Mouse (Mus musculus) hindbrain, embryonic 12.5 days (tissue): ENCODE measurements around the gene Adora1. TPM values are rescaled to one million over a fixed set of nuclear protein-coding genes. Genes with fewer than 3 reads are reported as not detected.

ENCODE experiments used
- ATAC-seq: fragments of 200-750 bp; cut with Nextera tagmentation; 2 replicates; pipeline ENCODE4 v1.8.0; 2017; ENCODE audit warnings: moderate TSS enrichment; ENCODE audit not compliant: low FRiP score
- H3K27ac ChIP-seq: fragments of 300-500 bp; sonication (generic); 2 replicates; pipeline ENCODE4 v1.5.1; 2016; ENCODE audit warnings: mild to moderate bottlenecking
- H3K27me3 ChIP-seq: fragments of 300-500 bp; sonication (generic); 2 replicates; pipeline ENCODE4 v1.6.1; 2016; ENCODE audit warnings: mild to moderate bottlenecking
- H3K36me3 ChIP-seq: fragments of 300-500 bp; sonication (generic); 2 replicates; pipeline ENCODE4 v1.6.1; 2016; ENCODE audit warnings: mild to moderate bottlenecking
- H3K4me1 ChIP-seq: fragments of 300-500 bp; sonication (generic); 2 replicates; pipeline ENCODE4 v1.6.1; 2016
- H3K4me2 ChIP-seq: fragments of 300-500 bp; sonication (generic); replicated peaks from 2 replicates; pipeline ENCODE4 v1.6.1; 2016; ENCODE audit warnings: mild to moderate bottlenecking
- H3K4me3 ChIP-seq: fragments of 300-500 bp; sonication (generic); 2 replicates; pipeline ENCODE4 v1.5.1; 2016; ENCODE audit warnings: mild to moderate bottlenecking
- H3K9ac ChIP-seq: fragments of 300-500 bp; sonication (generic); 2 replicates; pipeline ENCODE4 v1.6.1; 2016; ENCODE audit warnings: mild to moderate bottlenecking, moderate library complexity
- H3K9me3 ChIP-seq: fragments of 300-500 bp; sonication (generic); replicated peaks from 2 replicates; pipeline ENCODE4 v1.6.1; 2016; ENCODE audit warnings: mild to moderate bottlenecking
- WGBS: fragments of 180-500 bp; shearing (Covaris S2); methylation state at CpG from one replicate; pipeline ENCODE4 v1.1.7; 2016; 5-methylcytosine and 5-hydroxymethylcytosine counted together
- polyA plus RNA-seq: library from polyadenylated mRNA; unstranded; fragments of >200 nt; fragmentation: Nextera tagmentation; extraction: Ambion mirVana; gene quantifications from 2 replicates; pipeline ENCODE4 v1.2.1, GENCODE M21; 2016

Adora1 gene
- polyA plus RNA-seq, 1 experiment from 2014 or later, result 2.4 TPM

DNA sequence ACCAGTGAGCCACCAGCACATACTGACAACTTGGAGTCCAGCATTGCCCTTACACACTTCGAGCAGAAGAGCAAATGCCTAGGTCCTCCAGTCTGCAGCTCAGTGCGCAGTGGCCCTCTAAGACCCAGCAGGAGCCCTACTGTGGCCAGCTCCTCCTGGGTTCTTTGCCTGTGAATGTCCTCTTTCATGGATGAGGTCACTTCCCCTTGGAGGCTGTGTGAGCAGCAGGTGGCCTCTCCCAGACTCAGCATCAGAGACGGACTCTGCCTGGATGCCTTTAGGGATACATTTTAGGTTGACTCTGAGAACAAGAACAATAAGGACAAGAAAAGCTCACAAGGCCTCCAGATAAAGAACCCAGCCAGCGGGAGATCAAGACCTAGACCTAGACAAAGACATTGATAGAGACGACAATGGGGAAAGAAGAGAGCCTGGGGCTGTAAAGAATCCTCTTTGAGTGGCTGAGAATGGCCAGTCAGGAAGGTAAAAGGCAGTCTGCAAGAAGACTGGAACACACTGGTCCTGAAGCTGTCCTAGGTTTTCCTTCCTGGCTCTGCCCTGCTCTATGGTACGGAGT lies 25.0 kb downstream of the Adora1 start:
- H3K36me3 ChIP-seq, result no peaks in the 10 kb centered on the region
- ATAC-seq, result no peak
- no peak overlapping the region for H3K4me3 ChIP-seq
- WGBS, result 44% methylated on average over 6 of the region's 6 CpGs
- no peak overlapping the region for H3K27ac ChIP-seq
- no peak overlapping the region for H3K4me2 ChIP-seq
- H3K9ac ChIP-seq, result no peak overlapping the region
- H3K4me1 ChIP-seq, result peaks cover 14% of the 10 kb centered on the region
- peaks cover 4% of the 10 kb centered on the region for H3K27me3 ChIP-seq
- H3K9me3 ChIP-seq, result no peaks in the 10 kb centered on the region

- Histone ChIP-seq H3K4me1 (peaks cover 13% of the 10 kb centered on the region; the same call in 1 of the 2 replicates), H3K4me2 (no peak overlapping the region), H3K4me3 (no peak overlapping the region), H3K36me3 (no peaks in the 10 kb centered on the region), H3K27ac (no peak overlapping the region), H3K9ac (no peak overlapping the region), H3K9me3 (no peaks in the 10 kb centered on the region), H3K27me3 (no peaks in the 10 kb centered on the region; the same call in 1 of the 2 replicates)
- no peak for ATAC-seq
- 61% methylated on average over 5 of the region's 5 CpGs for WGBS
Measured at GRCm38 (mm10) chr1:134206085-134206484, 29.1 kb downstream of the Adora1 start.

GRCm38 (mm10) chr1:134205296-134206018 lies 29.8 kb downstream of the Adora1 start:
- Histone ChIP-seq H3K9me3 (no peaks in the 10 kb centered on the region), H3K27ac (0 out of 2 replicates have a peak overlapping the region, but pooled peaks have one; percentile 19), H3K4me1 (peaks cover 10% of the 10 kb centered on the region; the same call in 1 of the 2 replicates), H3K4me3 (no peak overlapping the region), H3K9ac (no peak overlapping the region), H3K27me3 (no peaks in the 10 kb centered on the region; the same call in 1 of the 2 replicates), H3K4me2 (no peak overlapping the region), H3K36me3 (no peaks in the 10 kb centered on the region)
- no peak for ATAC-seq
- WGBS, result 60% methylated on average over 9 of the region's 9 CpGs

DNA sequence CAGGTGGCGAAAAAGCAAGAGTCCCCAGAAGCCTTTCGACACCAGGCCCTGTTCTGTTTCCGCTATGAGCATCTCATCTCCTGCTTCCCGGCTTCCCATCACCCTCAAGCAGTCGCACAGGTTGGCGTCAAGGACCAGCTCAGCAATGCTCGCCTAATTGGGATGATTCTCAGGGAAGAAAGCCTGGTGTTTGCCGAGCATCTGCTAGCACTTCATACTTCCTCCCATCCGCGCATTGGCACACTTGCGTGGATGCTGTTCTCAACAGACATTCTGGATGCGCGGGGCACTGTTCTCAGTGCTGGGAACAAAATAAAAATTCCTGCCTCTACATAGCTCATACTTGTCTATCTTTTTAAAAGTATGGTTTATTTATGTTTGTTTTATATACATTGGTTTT lies 31.0 kb downstream of the Adora1 start:
- no peak overlapping the region for H3K4me2 ChIP-seq
- H3K4me1 ChIP-seq, result peaks cover 6% of the 10 kb centered on the region; the same call in 1 of the 2 replicates
- WGBS, result 92% methylated on average over 13 of the region's 13 CpGs
- H3K27me3 ChIP-seq, result no peaks in the 10 kb centered on the region; the same call in 1 of the 2 replicates
- ATAC-seq, result no peak
- no peak overlapping the region for H3K27ac ChIP-seq
- H3K4me3 ChIP-seq, result no peak overlapping the region
- no peaks in the 10 kb centered on the region for H3K9me3 ChIP-seq
- no peak overlapping the region for H3K9ac ChIP-seq
- H3K36me3 ChIP-seq, result no peaks in the 10 kb centered on the region

- H3K4me1 ChIP-seq, result peaks cover 6% of the 10 kb centered on the region; the same call in 1 of the 2 replicates
- no peaks in the 10 kb centered on the region for H3K9me3 ChIP-seq
- no peak overlapping the region for H3K4me2 ChIP-seq
- no peak overlapping the region for H3K9ac ChIP-seq
- ATAC-seq, result no peak
- H3K27ac ChIP-seq, result no peak overlapping the region
- no peaks in the 10 kb centered on the region for H3K27me3 ChIP-seq
- WGBS, result 31% methylated on average over 3 of the region's 3 CpGs
- no peaks in the 10 kb centered on the region for H3K36me3 ChIP-seq
- no peak overlapping the region for H3K4me3 ChIP-seq
Measured at GRCm38 (mm10) chr1:134201751-134202420, 33.3 kb downstream of the Adora1 start.

DNA sequence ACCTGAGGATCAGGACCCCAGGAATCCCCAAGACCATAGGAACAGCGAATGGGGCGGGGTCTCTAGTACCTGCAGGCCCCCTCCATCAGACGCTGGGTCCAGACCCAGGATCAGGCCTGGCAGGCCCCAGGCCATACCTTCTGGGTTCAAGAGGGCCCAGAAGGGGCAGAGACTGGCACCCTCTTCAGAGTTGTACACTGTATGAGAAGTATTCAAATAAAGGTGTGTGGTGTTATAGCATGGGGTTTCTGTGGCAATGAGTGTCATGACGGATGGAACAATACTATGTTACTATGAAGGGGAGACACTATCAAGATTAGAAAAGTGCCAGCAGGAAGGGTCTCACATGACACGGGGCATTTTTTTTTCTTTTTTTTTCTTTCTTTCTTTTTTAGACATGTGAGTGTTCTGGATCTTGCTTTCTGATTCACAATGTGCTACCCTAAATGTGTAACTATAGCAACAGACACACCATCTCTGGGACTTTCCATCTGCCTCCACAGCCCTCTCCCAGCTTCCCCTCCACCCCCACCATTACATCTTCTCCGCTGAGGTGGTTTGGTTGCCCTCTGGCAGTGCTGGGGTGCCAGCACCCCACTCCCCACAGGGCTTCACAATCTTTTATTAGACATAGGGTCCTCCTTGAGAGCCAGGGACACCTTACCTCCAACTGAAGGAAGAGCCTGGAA lies 34.1 kb downstream of the Adora1 start:
- 78% methylated on average over 6 of the region's 6 CpGs for WGBS
- Histone ChIP-seq H3K9ac (no peak overlapping the region), H3K4me2 (no peak overlapping the region)

GRCm38 (mm10) chr1:134200481-134200880 lies 34.8 kb downstream of the Adora1 start:
- WGBS, result 69% methylated on average over 2 of the region's 2 CpGs
- Histone ChIP-seq H3K27ac (no peak overlapping the region), H3K4me1 (peaks cover 12% of the 10 kb centered on the region), H3K27me3 (no peaks in the 10 kb centered on the region), H3K4me3 (no peak overlapping the region), H3K4me2 (no peak overlapping the region), H3K9ac (no peak overlapping the region), H3K36me3 (no peaks in the 10 kb centered on the region), H3K9me3 (no peaks in the 10 kb centered on the region)
- no peak for ATAC-seq

More for the DNA sequence above, 34.1 kb downstream of the Adora1 start:
- no peak for ATAC-seq
- peaks cover 6% of the 10 kb centered on the region; the same call in 1 of the 2 replicates for H3K4me1 ChIP-seq
- H3K27me3 ChIP-seq, result no peaks in the 10 kb centered on the region
- H3K36me3 ChIP-seq, result no peaks in the 10 kb centered on the region
- no peak overlapping the region for H3K4me3 ChIP-seq
- H3K27ac ChIP-seq, result no peak overlapping the region
- H3K9me3 ChIP-seq, result no peaks in the 10 kb centered on the region

DNA sequence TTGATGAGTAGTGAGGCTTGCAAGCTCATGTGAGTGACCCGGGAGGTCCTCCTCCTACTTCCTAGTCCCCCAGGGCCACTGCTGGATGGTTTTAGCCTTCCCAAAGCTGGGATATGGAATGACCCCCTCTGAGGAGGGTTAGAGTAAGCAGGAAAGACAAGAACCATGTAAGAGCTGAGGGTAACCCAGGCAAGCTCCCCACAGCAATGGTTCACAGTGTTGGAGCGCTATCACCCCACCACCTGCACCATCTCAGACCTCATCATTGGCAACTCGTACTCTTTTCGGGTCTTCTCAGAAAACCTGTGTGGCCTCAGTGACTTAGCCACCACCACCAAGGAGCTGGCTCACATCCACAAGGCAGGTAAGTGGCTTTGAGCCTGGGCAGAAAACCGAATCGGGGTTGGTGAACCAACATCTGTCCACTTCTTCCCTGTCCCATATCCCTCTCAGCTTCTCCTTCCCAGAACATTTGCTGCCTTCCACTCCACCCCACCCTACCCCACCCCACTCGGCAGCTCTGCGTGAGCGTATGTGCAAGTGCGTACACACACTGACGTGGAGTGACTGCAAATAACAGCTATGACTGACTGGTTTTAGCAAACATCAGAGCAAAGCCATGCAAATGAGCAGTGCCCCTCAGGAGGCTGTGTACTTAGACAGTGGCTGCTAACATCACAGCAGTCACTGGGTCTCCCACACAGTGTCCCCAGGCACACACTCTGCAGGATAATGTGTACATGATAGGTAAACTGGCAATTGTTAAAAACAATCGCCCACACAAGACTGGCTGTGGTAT lies 36.8 kb downstream of the Adora1 start:
- no peak for ATAC-seq
- H3K27ac ChIP-seq, result no peak overlapping the region
- no peaks in the 10 kb centered on the region for H3K27me3 ChIP-seq
- H3K9ac ChIP-seq, result no peak overlapping the region
- no peaks in the 10 kb centered on the region for H3K9me3 ChIP-seq
- peaks cover 22% of the 10 kb centered on the region for H3K4me1 ChIP-seq
- WGBS, result 82% methylated on average over 12 of the region's 12 CpGs
- H3K4me3 ChIP-seq, result no peak overlapping the region
- H3K36me3 ChIP-seq, result no peaks in the 10 kb centered on the region
- no peak overlapping the region for H3K4me2 ChIP-seq

- 77% methylated on average over 15 of the region's 15 CpGs for WGBS
- Histone ChIP-seq H3K4me3 (no peak overlapping the region), H3K27me3 (no peaks in the 10 kb centered on the region)
Measured at GRCm38 (mm10) chr1:134197325-134197982, 37.8 kb downstream of the Adora1 start.

DNA sequence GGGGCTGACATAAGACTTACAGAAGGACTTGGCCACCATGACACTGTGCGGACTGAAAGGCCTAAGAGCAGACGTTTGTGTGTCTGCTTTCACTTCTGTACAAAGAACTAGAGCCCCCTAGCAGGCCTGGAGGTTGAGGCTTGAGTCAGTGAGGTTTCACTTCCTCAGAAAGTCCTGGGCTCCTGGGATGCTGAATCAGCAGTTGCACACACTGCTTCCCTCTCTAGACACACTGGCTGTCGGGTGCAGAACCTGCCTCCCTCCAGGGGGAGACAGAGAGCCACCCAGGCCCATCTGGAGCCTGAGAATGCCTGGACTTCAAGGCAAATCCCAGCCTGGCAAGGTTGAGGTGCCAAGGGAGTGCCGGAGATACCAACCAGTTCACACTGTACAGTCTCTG lies 38.8 kb downstream of the Adora1 start:
- Histone ChIP-seq H3K4me1 (peaks cover 24% of the 10 kb centered on the region), H3K9ac (no peak overlapping the region), H3K27me3 (no peaks in the 10 kb centered on the region), H3K4me2 (no peak overlapping the region), H3K4me3 (no peak overlapping the region), H3K36me3 (no peaks in the 10 kb centered on the region), H3K9me3 (no peaks in the 10 kb centered on the region), H3K27ac (no peak overlapping the region)
- ATAC-seq, result no peak
- 71% methylated on average over 4 of the region's 4 CpGs for WGBS

More at GRCm38 (mm10) chr1:134197325-134197982, 37.8 kb downstream of the Adora1 start:
- peaks cover 24% of the 10 kb centered on the region for H3K4me1 ChIP-seq
- no peaks in the 10 kb centered on the region for H3K9me3 ChIP-seq
- no peak overlapping the region for H3K27ac ChIP-seq
- ATAC-seq, result no peak
- no peak overlapping the region for H3K4me2 ChIP-seq
- no peaks in the 10 kb centered on the region for H3K36me3 ChIP-seq
- H3K9ac ChIP-seq, result no peak overlapping the region

DNA sequence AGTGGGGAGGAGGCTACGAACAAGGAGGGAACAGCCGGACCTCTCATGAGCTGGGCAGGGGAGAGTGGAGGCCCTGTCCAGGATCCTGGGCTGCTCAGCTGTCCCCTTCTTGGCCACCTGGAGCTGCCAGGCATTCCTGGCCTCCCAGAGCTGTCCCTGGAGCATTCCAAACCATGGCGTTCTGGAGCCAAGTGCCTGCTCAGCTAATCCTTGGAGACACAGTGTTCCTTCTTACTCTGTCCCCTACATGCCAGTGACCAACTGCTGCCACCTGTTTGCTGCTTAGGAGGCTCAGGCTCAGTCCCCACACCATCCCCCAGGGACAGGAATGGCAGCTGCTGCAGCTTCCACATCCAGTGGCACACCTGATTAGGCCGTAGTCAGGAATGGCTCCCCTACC lies 39.3 kb downstream of the Adora1 start:
- H3K9ac ChIP-seq, result no peak overlapping the region
- H3K27ac ChIP-seq, result no peak overlapping the region
- ATAC-seq, result no peak
- no peaks in the 10 kb centered on the region for H3K36me3 ChIP-seq
- peaks cover 24% of the 10 kb centered on the region for H3K4me1 ChIP-seq
- WGBS, result 58% methylated on average over 4 of the region's 4 CpGs
- no peak overlapping the region for H3K4me2 ChIP-seq
- H3K27me3 ChIP-seq, result no peaks in the 10 kb centered on the region
- no peaks in the 10 kb centered on the region for H3K9me3 ChIP-seq
- no peak overlapping the region for H3K4me3 ChIP-seq
